Mouse (Mus musculus) brain, embryonic 14.5 days (tissue): ENCODE data around the gene Mphosph9. TPM values are rescaled to one million over a fixed set of nuclear protein-coding genes. Genes with fewer than 3 reads are reported as not detected.
A peak's percentile ranks its signal among the peaks of the same experiment; 100 is the strongest.
"Not testable (repeated sequence)": the region's sequence is repeated elsewhere in the genome, so short reads cannot be mapped to it uniquely, and the experiment has no call there.

Experiments
- DNase-seq: peaks from one replicate; pipeline ENCODE4 v3.0.0-alpha.2; 2011; ENCODE audit warnings: low read depth
- CTCF ChIP-seq: fragments of 200-500 bp; IDR thresholded peaks from 2 replicates; pipeline ENCODE4 v1.5.1; 2012; ENCODE audit warnings: inconsistent platforms, mild to moderate bottlenecking, moderate library complexity, borderline replicate concordance; ENCODE audit not compliant: insufficient read depth, insufficient read length; ENCODE audit errors: extremely low read depth
- POLR2A ChIP-seq: fragments of 200-500 bp; IDR thresholded peaks from 2 replicates; pipeline ENCODE4 v1.6.1; 2012; ENCODE audit warnings: mild to moderate bottlenecking, inconsistent platforms, borderline replicate concordance; ENCODE audit not compliant: poor library complexity, insufficient read depth, insufficient read length, severe bottlenecking; ENCODE audit errors: extremely low read depth
- polyA plus RNA-seq: library from polyadenylated mRNA; depleted of rRNA; stranded (reverse); fragments of >200 nt; gene quantifications from 2 replicates; pipeline ENCODE4 v1.2.3, GENCODE M21; 2012

Mphosph9 gene
- polyA plus RNA-seq, 1 experiment = 19.4 TPM

GRCm38 (mm10) chr5:124353726-124354547, 26.2 kb upstream of the Mphosph9 start:
- TF ChIP-seq POLR2A (0 out of 2 replicates have a peak, but pooled peaks have one; percentile 15), CTCF (peak; percentile 46; the same call in 1 of the 2 replicates)
- DNase-seq = peak; percentile 72

- DNase-seq = peak; percentile 47
- TF ChIP-seq POLR2A (no peak), CTCF (no peak)
Measured at GRCm38 (mm10) chr5:124353011-124353725, 25.4 kb upstream of the Mphosph9 start.

- TF ChIP-seq POLR2A (peak; percentile 39; the same call in 1 of the 2 replicates), CTCF (peak; percentile 15; the same call in 1 of the 2 replicates)
Measured at GRCm38 (mm10) chr5:124352141-124352920, 24.6 kb upstream of the Mphosph9 start.

GRCm38 (mm10) chr5:124351604-124352003, 23.8 kb upstream of the Mphosph9 start:
- DNase-seq = no peak
- TF ChIP-seq CTCF = no peak
- no peak for TF ChIP-seq POLR2A

More at GRCm38 (mm10) chr5:124352141-124352920, 24.6 kb upstream of the Mphosph9 start:
- DNase-seq = peak; percentile 97

GRCm38 (mm10) chr5:124351111-124351560, 23.4 kb upstream of the Mphosph9 start:
- TF ChIP-seq POLR2A = no peak
- no peak for TF ChIP-seq CTCF
- peak; percentile 96 for DNase-seq

GRCm38 (mm10) chr5:124350350-124350749, 22.6 kb upstream of the Mphosph9 start:
- TF ChIP-seq CTCF = no peak
- TF ChIP-seq POLR2A = no peak
- peak; percentile 43 for DNase-seq

- TF ChIP-seq CTCF = no peak
- no peak for TF ChIP-seq POLR2A
- DNase-seq = peak; percentile 39
Measured at GRCm38 (mm10) chr5:124349196-124349595, 21.4 kb upstream of the Mphosph9 start.

- no peak for DNase-seq
- no peak for TF ChIP-seq CTCF
Measured at GRCm38 (mm10) chr5:124342897-124343296, 15.1 kb upstream of the Mphosph9 start.

- DNase-seq = not testable (repeated sequence)
Measured at GRCm38 (mm10) chr5:124341753-124342339, 14.1 kb upstream of the Mphosph9 start.

GRCm38 (mm10) chr5:124338791-124339190, 11.0 kb upstream of the Mphosph9 start:
- no peak for DNase-seq
- no peak for TF ChIP-seq POLR2A
- no peak for TF ChIP-seq CTCF

- TF ChIP-seq POLR2A (no peak), CTCF (no peak)
- DNase-seq = peak; percentile 90
Measured at GRCm38 (mm10) chr5:124337909-124338308, 10.1 kb upstream of the Mphosph9 start.
